Mouse (Mus musculus) mammary gland, adult 2 months (tissue): Measurements from ENCODE around the gene Armcx1. TPM values are rescaled to one million over a fixed set of nuclear protein-coding genes. Genes with fewer than 3 reads are reported as not detected.

Experiments
- polyA plus RNA-seq: library from polyadenylated mRNA; depleted of rRNA; stranded (reverse); fragments of >200 nt; gene quantifications from 2 replicates; pipeline ENCODE4 v1.2.3, GENCODE M21; 2012; ENCODE audit warnings: low replicate concordance; rRNA removed

The Armcx1 gene
- polyA plus RNA-seq: 1.2 and 3.3 TPM in 2 replicates

DNA sequence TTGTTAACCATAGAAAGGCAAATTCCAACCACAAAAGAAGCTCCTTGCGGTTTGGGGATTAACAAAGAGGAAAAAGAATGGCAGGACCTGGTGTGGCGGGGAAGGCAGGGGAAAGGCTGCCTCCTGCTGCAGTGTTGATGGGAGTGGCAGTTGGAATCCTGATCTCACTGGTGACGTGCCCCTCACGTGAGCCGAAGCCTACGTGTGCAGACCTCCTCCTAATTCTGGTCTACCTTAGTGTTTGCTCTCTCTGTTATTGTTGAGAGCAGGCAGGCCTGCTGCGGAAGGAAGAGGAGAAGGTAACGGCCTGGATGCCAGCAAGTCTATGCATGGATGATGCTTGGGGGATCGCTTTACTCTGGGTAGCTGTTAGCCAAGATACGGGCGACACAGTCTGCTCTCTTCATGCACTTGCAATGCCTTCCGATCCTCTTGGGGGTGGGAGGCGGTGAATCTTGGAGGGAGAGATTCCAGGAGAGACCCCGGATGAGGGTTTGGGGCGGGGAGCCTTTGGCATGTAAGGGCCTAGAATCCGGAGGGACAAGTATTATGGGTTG, at the start of gene Armcx1:
Gene Armcx1 (plus strand): TSS at position 212 of the 557 bp plus-strand sequence.

GRCm38 (mm10) chrX:134686267-134686666, 31.5 kb upstream of the Armcx1 start, which contains the start of gene Armcx4:
Armcx4 (plus strand) TSS chrX:134686519.

DNA sequence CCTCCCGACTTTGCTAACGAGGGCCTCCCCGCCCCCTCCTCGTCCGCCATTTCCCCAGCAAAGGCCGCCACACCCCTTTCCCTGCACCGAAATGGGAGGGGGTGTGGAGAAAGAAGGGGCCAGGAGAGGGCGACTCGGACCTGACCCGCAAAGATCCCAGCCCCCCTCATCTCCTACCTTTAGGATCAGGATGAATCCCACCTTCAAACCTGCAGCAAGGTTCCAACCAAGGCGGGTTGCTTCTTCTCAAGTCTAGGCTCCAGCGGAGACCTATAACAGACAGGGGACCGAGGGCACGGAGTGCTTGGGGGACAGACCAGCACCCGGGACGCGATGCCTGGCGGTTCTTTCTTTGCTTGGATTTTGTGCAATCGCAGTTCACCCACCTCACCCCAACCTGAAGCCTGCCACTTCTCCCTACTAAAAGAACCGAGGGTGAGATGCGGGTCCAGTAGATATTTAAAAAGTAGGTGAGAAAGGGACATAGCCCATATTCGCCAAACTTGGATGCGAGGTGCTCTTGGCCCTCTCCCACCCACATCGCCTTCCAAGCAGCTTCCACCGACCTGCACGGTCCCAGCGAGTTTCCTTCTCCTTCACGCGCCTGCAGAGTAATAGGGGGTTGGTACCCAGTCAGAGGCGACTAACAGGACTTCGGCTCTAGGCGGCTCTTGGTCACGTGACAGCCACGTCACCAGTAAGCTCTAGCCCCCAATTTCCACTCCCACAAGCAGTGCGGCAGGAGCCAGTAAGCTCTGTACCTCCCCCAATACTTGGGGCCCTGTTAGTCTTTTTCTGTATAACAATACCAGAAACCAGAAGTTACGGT, 33.2 kb downstream of the Armcx1 start, which contains the start of gene Armcx6:
Gene Armcx6 (minus strand): TSS at position 654 of the 829 bp plus-strand sequence.

GRCm38 (mm10) chrX:134756434-134757292, 38.9 kb downstream of the Armcx1 start, which contains the start of gene Armcx3:
Armcx3 (plus strand) TSS chrX:134756595.

Other genes starting within 250 kb of the Armcx1 start
- not detected in 2 replicates for gene Taf7l, start 241.5 kb upstream of the Armcx1 start, polyA plus RNA-seq
- 0.31 and 1.9 TPM in 2 replicates for gene Timm8a1, start 176.1 kb upstream of the Armcx1 start, polyA plus RNA-seq
- 3.3 and 5.2 TPM in 2 replicates for gene Btk, start 134.4 kb upstream of the Armcx1 start, polyA plus RNA-seq
- 68.5 and 141 TPM in 2 replicates for gene Rpl36a, start 132.3 kb upstream of the Armcx1 start, polyA plus RNA-seq
- gene Gla, start 116.8 kb upstream of the Armcx1 start, polyA plus RNA-seq: 1.5 and 2.5 TPM in 2 replicates
- gene Hnrnph2, start 116.8 kb upstream of the Armcx1 start, polyA plus RNA-seq: 5.5 and 12.0 TPM in 2 replicates
- gene Armcx4, start 31.4 kb upstream of the Armcx1 start, polyA plus RNA-seq: 0.84 and 1.2 TPM in 2 replicates
- gene Armcx6, start 33.5 kb downstream of the Armcx1 start, polyA plus RNA-seq: 1.1 and 1.4 TPM in 2 replicates
- gene Armcx3, start 38.6 kb downstream of the Armcx1 start, polyA plus RNA-seq: 3.1 and 8.8 TPM in 2 replicates
- gene Armcx2, start 91.3 kb downstream of the Armcx1 start, polyA plus RNA-seq: 15.5 and 18.9 TPM in 2 replicates
- not detected in 2 replicates for gene Nxf2, start 246.8 kb downstream of the Armcx1 start, polyA plus RNA-seq